Comparison of ENCODE assay signal across 11 mouse cellular contexts in genomic region chr5:120877407-120877806, GRCm38 (mm10). TPM values are rescaled to one million over a fixed set of nuclear protein-coding genes. Genes with fewer than 3 reads are reported as not detected.
"Had no signal": no experiment of that assay in that cellular context is flagged by ENCODE, and none has a peak within 500 bp of the region (broad histone marks: within the 10 kb centered on the region; RNA-seq: fewer than 3 reads in every experiment).

No protein-coding gene starts in this region.

RNA-seq across cellular contexts. Expression of gene Oas1g, which starts 10.0 kb away (rescaled TPM):
- polyA plus RNA-seq: neural tube, embryonic 14.5 days; testis, adult 2 months had no signal

RNA-seq across cellular contexts. Expression of gene Oas1h, which starts 16.2 kb away (rescaled TPM):
- polyA plus RNA-seq: neural tube, embryonic 13.5 days; neural tube, embryonic 14.5 days; neural tube, embryonic 15.5 days; small intestine, adult 2 months; spleen, adult 2 months; stomach, embryonic 14.5 days; stomach, embryonic 15.5 days; stomach, embryonic 16.5 days; stomach, postnatal 0 days; testis, adult 2 months; urinary bladder, adult 2 months had no signal

RNA-seq across cellular contexts. Expression of gene Oas1f, which starts 30.2 kb away (rescaled TPM):
- polyA plus RNA-seq: neural tube, embryonic 13.5 days; neural tube, embryonic 14.5 days; neural tube, embryonic 15.5 days; spleen, adult 2 months; stomach, embryonic 15.5 days; stomach, embryonic 16.5 days; stomach, postnatal 0 days; testis, adult 2 months had no signal

RNA-seq across cellular contexts. Expression of gene Oas1d, which starts 36.9 kb away (rescaled TPM):
- polyA plus RNA-seq: neural tube, embryonic 13.5 days; neural tube, embryonic 14.5 days; neural tube, embryonic 15.5 days; spleen, adult 2 months; stomach, embryonic 14.5 days; stomach, embryonic 15.5 days; stomach, embryonic 16.5 days; testis, adult 2 months; urinary bladder, adult 2 months had no signal
